Mouse (Mus musculus) embryonic facial prominence, embryonic 10.5 days (tissue): ENCODE data around the gene Dpyd. TPM values are rescaled to one million over a fixed set of nuclear protein-coding genes. Genes with fewer than 3 reads are reported as not detected.

Source experiments
- DNase-seq: peaks from one replicate; pipeline ENCODE4 v3.0.0-alpha.2; 2017; ENCODE audit warnings: low spot score
- H3K27ac ChIP-seq: fragments of 300-500 bp; sonication (generic); replicated peaks from 2 replicates; pipeline ENCODE4 v1.5.1; 2016; ENCODE audit warnings: mild to moderate bottlenecking
- H3K27me3 ChIP-seq: fragments of 300-500 bp; sonication (generic); replicated peaks from 2 replicates; pipeline ENCODE4 v1.6.1; 2016; ENCODE audit warnings: low read depth, mild to moderate bottlenecking; ENCODE audit not compliant: poor library complexity, severe bottlenecking
- H3K36me3 ChIP-seq: fragments of 300-500 bp; sonication (generic); replicated peaks from 2 replicates; pipeline ENCODE4 v1.6.1; 2016; ENCODE audit warnings: mild to moderate bottlenecking, moderate library complexity
- H3K4me1 ChIP-seq: fragments of 300-500 bp; sonication (generic); 2 replicates; pipeline ENCODE4 v1.6.1; 2016
- H3K4me3 ChIP-seq: fragments of 300-500 bp; sonication (generic); 2 replicates; pipeline ENCODE4 v1.5.1; 2016; ENCODE audit warnings: mild to moderate bottlenecking, moderate library complexity
- H3K9me3 ChIP-seq: fragments of 300-500 bp; sonication (generic); 2 replicates; pipeline ENCODE4 v1.6.1; 2016; ENCODE audit warnings: mild to moderate bottlenecking
- WGBS: fragments of 180-500 bp; shearing (Covaris S2); methylation state at CpG from one replicate; pipeline ENCODE4 v1.1.7; 2016; 5-methylcytosine and 5-hydroxymethylcytosine counted together
- polyA plus RNA-seq: library from polyadenylated mRNA; unstranded; fragments of >200 nt; fragmentation: Nextera tagmentation; extraction: Ambion mirVana; gene quantifications from 2 replicates; pipeline ENCODE4 v1.2.1, GENCODE M21; 2016

The Dpyd gene
- polyA plus RNA-seq, 1 experiment from 2014 or later = 6.6 TPM

DNA sequence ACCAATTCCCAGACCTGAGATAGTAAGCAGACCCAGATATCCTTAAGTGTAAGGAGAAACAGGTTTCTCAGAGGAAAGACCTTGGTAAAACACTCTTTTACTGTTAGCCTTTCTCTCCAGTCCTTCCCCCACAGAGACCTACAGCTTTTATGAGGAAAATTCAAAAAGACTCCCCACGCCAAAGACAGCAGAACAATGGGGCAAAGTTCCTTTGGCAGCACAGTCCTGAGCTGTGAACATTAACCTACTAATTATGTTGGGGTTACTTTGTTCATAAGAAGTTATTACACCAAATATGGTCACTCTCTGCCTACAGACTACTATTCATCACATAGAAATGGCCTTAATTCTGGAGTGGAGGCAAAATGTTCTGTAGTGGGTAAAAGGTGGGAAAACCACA is 480.7 kb downstream of the Dpyd start:
- H3K36me3 ChIP-seq = no peaks in the 10 kb centered on the region
- DNase-seq = no peak
- no peaks in the 10 kb centered on the region for H3K27me3 ChIP-seq
- H3K27ac ChIP-seq = no peak overlapping the region
- no peaks in the 10 kb centered on the region for H3K9me3 ChIP-seq
- no peaks in the 10 kb centered on the region for H3K4me1 ChIP-seq
- H3K4me3 ChIP-seq = no peak overlapping the region
- 68% methylated on average over 1 of the region's 1 CpGs for WGBS

DNA sequence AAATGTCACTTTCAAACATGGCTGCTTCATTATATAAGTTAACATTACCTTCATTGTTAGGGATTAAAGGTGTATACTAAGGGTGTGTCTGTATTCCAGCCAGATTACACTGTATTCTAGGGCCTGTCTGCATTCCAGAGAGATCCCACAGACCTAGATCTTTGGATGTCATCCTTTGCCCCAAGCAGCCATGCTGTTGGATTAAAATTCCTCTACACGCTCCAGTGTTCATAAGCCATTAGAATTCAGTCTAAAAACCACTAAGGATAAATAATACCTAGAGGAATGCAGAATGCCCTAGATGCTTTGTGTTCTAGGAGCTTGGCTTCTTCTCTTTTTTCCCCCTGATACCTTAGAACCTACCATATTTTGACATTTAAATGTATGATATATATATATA is 494.2 kb downstream of the Dpyd start:
- WGBS = 89% methylated on average over 1 of the region's 1 CpGs
- Histone ChIP-seq H3K36me3 (no peaks in the 10 kb centered on the region), H3K27ac (no peak overlapping the region), H3K4me1 (no peaks in the 10 kb centered on the region), H3K9me3 (no peaks in the 10 kb centered on the region), H3K4me3 (no peak overlapping the region), H3K27me3 (no peaks in the 10 kb centered on the region)
- no peak for DNase-seq

DNA sequence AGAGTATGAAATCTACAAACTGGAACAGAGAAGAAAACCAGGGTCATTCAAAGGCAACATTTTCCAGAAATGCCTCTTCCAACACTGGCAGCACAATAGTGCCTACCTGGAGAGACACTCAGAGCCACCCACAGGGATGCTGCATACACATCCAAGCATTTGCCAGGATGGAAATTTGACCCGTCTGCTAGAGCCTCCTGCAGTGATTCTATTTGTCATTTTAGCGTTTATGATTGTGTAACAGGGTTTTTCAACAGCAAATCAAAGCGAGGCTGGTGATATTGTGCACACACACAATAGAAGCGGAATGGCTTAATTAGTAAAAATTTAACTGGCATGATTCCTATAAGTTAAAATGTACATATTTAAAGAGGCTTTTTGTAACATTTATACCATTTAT is 501.3 kb downstream of the Dpyd start:
- H3K9me3 ChIP-seq = no peaks in the 10 kb centered on the region
- no peak overlapping the region for H3K4me3 ChIP-seq
- whole genome bisulfite sequencing = 63% methylated on average over 4 of the region's 4 CpGs
- H3K36me3 ChIP-seq = no peaks in the 10 kb centered on the region
- H3K27me3 ChIP-seq = no peaks in the 10 kb centered on the region
- no peaks in the 10 kb centered on the region for H3K4me1 ChIP-seq
- H3K27ac ChIP-seq = no peak overlapping the region
- DNase-seq = no peak

DNA sequence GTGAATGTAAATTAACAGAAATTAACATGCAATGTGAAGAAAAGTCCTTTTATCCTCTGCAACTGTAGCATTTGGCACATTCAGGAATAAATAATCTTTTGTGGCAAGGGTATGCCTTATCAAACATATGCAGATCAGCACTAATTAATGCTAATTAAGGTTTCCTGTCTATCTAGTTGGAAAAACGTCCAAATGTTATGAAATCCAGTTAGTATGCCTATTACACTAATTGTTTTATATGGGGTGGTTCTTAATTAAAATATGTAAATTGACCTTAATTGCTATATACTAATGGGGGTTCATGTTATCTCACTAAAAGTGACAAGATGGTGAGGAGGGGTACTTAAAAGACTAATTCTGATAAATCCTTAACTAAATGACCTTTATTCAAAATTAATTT is 501.7 kb downstream of the Dpyd start:
- DNase-seq = no peak
- Histone ChIP-seq H3K27ac (no peak overlapping the region), H3K4me3 (no peak overlapping the region), H3K4me1 (no peaks in the 10 kb centered on the region), H3K9me3 (no peaks in the 10 kb centered on the region), H3K27me3 (no peaks in the 10 kb centered on the region), H3K36me3 (no peaks in the 10 kb centered on the region)
- WGBS = 24% methylated on average over 1 of the region's 1 CpGs

DNA sequence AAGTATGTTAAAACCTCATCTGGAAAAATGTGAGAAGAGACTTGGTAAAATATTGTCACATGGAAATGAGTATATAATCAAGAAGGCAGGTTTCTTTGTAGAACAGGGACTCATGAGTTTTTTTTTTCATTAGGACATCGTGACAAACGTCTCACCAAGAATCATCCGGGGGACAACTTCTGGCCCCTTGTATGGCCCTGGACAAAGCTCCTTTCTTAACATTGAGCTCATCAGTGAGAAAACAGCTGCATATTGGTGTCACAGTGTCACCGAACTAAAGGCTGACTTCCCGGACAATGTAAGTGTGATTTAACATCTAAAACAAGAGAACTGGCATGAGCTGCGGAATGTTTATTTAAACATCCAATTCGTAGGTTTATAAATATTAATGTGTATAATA is 502.8 kb downstream of the Dpyd start:
- WGBS = 64% methylated on average over 7 of the region's 7 CpGs
- no peaks in the 10 kb centered on the region for H3K27me3 ChIP-seq
- no peak overlapping the region for H3K27ac ChIP-seq
- no peak for DNase-seq
- no peaks in the 10 kb centered on the region for H3K9me3 ChIP-seq
- H3K4me3 ChIP-seq = no peak overlapping the region
- H3K36me3 ChIP-seq = no peaks in the 10 kb centered on the region
- H3K4me1 ChIP-seq = no peaks in the 10 kb centered on the region

DNA sequence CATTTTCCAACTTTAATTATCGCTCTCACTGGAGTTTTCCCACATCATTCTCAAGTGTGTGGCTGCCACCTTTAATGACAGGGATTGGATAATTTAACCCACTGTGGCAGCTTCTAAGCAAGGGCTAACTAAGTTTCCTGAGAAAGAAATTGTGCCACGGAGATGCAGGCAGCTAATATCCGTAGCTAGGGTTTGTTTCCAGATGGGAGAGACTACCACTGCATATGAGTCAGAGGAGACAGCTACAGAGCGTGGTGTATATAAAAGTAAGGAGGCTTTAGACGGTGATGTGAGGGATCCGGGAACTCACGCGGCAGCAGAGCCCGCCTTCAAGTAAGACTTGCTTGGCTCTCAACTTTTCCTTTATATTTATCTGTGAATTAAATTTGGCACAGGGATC is 505.3 kb downstream of the Dpyd start:
- H3K36me3 ChIP-seq = no peaks in the 10 kb centered on the region
- no peak overlapping the region for H3K4me3 ChIP-seq
- no peaks in the 10 kb centered on the region for H3K27me3 ChIP-seq
- H3K27ac ChIP-seq = no peak overlapping the region
- WGBS = 80% methylated on average over 9 of the region's 9 CpGs
- H3K9me3 ChIP-seq = no peaks in the 10 kb centered on the region
- H3K4me1 ChIP-seq = no peaks in the 10 kb centered on the region
- no peak for DNase-seq

DNA sequence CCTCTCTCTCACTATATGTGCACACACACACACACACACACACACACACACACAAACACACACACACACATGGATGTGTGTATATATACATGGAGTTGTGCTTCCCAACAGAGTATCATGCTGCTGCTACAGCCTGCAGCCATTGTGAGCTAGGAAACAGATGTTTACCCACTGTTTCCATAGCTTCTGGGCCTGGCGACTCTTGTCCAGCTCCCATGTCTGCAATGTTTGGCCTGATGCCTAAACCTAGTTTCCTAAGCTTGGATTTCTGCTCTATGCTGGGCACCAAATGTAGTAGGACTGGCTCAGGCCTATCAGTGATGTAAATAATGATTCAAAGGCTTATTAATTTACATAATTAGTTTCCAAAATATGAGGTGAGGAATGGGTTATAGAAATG is 524.7 kb downstream of the Dpyd start:
- no peak overlapping the region for H3K4me3 ChIP-seq
- H3K27ac ChIP-seq = no peak overlapping the region
- H3K36me3 ChIP-seq = no peaks in the 10 kb centered on the region
- no peaks in the 10 kb centered on the region for H3K27me3 ChIP-seq
- no peaks in the 10 kb centered on the region for H3K9me3 ChIP-seq
- WGBS = 61% methylated on average over 1 of the region's 1 CpGs
- DNase-seq = no peak
- H3K4me1 ChIP-seq = no peaks in the 10 kb centered on the region

DNA sequence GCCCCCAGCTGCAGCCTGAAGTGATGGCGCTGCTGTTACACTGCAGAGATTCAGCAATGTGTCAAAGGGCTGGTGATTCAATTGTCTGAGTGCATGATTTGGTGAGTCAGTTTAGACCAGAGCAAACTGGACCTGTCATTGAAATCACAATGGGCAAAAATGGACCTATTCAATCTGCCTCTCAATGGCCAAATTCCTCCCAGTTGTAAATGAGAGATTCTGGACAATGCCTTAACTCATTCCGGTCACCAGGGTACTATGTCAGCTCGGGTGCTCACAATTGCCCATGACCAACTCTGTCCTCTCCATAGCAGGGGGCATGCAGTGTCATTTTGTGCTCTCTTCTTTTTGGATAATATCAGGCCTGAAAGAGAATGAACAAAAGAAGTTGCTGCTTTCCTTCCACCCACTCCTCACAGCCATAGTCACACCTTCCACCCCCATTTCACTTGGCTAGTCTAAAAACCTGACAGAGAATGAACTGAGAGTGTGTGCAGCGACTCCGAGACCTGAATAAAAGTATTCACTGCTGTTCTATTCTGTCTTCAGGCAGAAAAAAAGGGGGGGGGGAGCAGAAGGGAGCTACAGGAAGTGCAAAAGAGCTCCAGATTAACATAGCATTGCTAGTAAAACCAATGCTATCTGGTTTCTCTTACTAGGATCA is 533.4 kb downstream of the Dpyd start:
- no peaks in the 10 kb centered on the region for H3K36me3 ChIP-seq
- no peak overlapping the region for H3K27ac ChIP-seq
- H3K9me3 ChIP-seq = no peaks in the 10 kb centered on the region
- H3K4me1 ChIP-seq = no peaks in the 10 kb centered on the region
- no peak overlapping the region for H3K4me3 ChIP-seq
- peak; percentile 15 for DNase-seq
- 48% methylated on average over 5 of the region's 5 CpGs for WGBS
- H3K27me3 ChIP-seq = no peaks in the 10 kb centered on the region

DNA sequence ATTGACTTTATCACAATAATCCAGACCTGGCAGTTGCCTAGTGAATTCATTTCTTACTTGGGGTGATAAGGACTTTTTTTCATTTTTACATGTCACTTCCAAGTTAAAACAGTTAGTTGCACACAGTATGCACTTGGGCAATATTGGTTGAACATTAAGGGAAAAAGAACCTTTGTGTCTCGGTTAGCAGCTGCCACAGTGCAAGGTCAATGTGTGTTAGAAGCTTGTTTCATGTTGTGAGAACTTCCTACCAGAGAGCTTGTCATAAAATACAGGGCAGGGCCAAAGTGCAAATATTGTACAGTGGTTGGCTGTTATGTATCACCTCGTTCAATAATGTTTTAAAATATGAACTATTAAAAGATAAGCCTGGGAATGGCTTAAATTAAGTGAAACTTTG is 564.1 kb downstream of the Dpyd start:
- no peak overlapping the region for H3K27ac ChIP-seq
- H3K27me3 ChIP-seq = no peaks in the 10 kb centered on the region
- H3K36me3 ChIP-seq = no peaks in the 10 kb centered on the region
- H3K4me1 ChIP-seq = no peaks in the 10 kb centered on the region
- no peak overlapping the region for H3K4me3 ChIP-seq
- H3K9me3 ChIP-seq = no peaks in the 10 kb centered on the region
- DNase-seq = no peak
- 71% methylated on average over 2 of the region's 2 CpGs for WGBS

DNA sequence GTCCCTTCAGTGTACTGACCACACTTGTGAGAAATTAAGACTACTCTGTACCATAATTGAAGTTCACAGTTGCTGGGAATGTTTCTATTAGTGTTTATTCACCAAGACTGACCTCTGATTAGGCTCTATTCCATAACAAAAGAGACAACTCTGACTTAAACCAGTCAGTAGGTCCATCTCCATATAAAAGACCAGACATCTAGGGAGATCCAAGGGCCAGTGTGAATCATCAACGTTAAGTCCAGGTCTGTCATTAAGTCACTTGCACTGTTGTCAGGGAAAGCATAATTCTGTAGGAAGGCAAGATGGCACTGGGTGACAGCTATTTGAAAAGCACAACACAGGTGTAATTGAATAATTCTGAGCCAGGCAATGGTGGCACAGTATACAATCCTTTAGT is 566.1 kb downstream of the Dpyd start:
- H3K36me3 ChIP-seq = no peaks in the 10 kb centered on the region
- H3K4me3 ChIP-seq = no peak overlapping the region
- H3K27me3 ChIP-seq = no peaks in the 10 kb centered on the region
- no peak for DNase-seq
- no peaks in the 10 kb centered on the region for H3K9me3 ChIP-seq
- 69% methylated on average over 1 of the region's 1 CpGs for WGBS
- no peak overlapping the region for H3K27ac ChIP-seq
- H3K4me1 ChIP-seq = no peaks in the 10 kb centered on the region

DNA sequence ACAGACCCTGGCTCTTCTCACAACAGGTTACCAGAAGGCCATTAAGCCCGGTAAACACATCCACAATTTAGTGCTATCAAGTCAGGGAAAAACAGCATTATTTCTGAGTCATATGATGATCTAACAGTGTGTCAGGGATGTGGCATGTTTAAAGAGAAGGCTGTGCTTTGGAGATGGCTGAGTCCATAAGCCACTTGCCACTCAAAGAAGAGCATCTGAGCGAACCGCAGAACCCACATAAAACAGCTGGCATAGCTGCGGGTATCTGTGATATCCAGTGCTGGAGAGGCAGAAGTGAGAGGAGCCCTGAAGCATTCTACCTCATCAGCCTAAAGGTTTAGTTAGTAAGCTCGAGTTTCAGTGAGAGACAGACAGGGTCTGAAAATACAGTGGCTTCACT is 581.1 kb downstream of the Dpyd start:
- no peaks in the 10 kb centered on the region for H3K36me3 ChIP-seq
- no peak overlapping the region for H3K27ac ChIP-seq
- no peaks in the 10 kb centered on the region for H3K4me1 ChIP-seq
- H3K4me3 ChIP-seq = no peak overlapping the region
- H3K9me3 ChIP-seq = no peaks in the 10 kb centered on the region; the same call in 1 of the 2 replicates
- no peak for DNase-seq
- H3K27me3 ChIP-seq = no peaks in the 10 kb centered on the region
- WGBS = 69% methylated on average over 5 of the region's 5 CpGs

DNA sequence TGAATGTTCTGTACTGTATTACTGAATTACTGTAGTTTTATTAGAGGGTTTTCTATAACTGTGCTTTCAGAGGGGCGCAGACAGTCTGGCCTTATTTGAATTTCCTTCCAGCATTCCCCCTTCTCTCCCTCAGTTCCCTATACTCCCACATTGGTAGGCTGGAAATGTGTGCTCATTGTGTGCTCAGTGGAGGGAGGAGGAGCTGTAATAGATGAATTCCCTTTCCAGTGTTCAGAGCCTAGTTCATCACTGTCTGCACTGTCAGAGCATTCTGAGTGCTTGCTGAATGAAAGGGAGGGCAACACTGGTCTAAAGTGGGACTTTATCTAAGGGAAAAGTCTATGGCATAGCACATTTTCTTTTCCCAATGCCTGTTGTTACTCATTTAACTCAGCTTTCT is 582.9 kb downstream of the Dpyd start:
- WGBS = 93% methylated on average over 1 of the region's 1 CpGs

DNA sequence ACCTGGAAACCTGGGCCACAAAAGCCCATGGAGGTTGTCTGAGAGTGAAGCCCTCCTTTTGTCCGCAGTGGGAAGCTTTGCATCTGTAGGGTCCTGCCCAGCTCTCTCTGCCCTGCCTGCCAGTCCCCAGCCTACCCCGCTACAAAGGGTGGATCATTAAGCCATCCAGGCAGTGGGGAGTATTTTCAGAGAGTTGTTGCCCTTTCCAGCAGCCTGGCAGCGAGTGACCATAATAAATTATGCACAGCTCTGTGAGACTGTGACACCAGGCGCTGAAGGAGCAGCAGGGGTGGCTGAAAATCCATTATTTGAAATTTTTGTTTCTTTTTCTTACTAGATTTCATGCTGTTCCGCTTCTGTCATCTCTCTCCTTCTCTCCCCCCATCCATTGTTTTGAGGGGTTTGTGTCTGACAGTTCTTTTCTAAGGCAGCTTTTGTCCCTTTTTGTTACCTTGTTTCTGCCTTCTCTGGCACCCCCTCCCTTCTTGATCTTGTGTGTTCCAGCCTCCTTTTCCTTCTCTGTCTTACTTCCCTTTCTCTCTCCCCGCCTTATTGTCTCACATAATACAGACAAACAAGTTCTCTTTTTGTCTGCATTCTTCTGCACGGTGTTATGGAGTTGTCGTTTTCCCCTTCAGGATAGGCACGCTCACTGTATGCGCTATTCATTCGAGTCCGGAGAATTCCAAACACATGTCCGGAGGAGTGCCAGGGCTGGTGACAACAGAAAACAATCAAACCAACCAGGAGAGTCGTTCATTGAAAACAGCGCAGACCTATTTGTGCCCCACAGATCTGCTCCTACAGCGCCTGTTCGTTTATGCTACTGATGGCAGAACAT is 592.9 kb downstream of the Dpyd start:
- 29% methylated on average over 17 of the region's 17 CpGs for WGBS
- Histone ChIP-seq H3K27ac (peak overlapping the region; percentile 65), H3K9me3 (no peaks in the 10 kb centered on the region), H3K36me3 (no peaks in the 10 kb centered on the region), H3K4me1 (peaks cover 8% of the 10 kb centered on the region), H3K4me3 (peak overlapping the region; percentile 41), H3K27me3 (no peaks in the 10 kb centered on the region)
- DNase-seq = peak; percentile 16

More for the DNA sequence above, 582.9 kb downstream of the Dpyd start:
- Histone ChIP-seq H3K9me3 (no peaks in the 10 kb centered on the region; the same call in 1 of the 2 replicates), H3K27me3 (no peaks in the 10 kb centered on the region), H3K4me1 (no peaks in the 10 kb centered on the region), H3K4me3 (no peak overlapping the region), H3K36me3 (no peaks in the 10 kb centered on the region), H3K27ac (no peak overlapping the region)
- no peak for DNase-seq
